Mouse (Mus musculus): Measurements from ENCODE around the gene Wdr18.

Wdr18 gene

GRCm38 (mm10) chr10:79945507-79946234, 14.3 kb upstream of the Wdr18 start:
- intact Hi-C loops (cut with DNase I): no loop called here

- intact Hi-C loops (cut with DNase I): no loop called here
These were observed 13.1 kb upstream of the Wdr18 start for GRCm38 (mm10) chr10:79946752-79947322.

DNA sequence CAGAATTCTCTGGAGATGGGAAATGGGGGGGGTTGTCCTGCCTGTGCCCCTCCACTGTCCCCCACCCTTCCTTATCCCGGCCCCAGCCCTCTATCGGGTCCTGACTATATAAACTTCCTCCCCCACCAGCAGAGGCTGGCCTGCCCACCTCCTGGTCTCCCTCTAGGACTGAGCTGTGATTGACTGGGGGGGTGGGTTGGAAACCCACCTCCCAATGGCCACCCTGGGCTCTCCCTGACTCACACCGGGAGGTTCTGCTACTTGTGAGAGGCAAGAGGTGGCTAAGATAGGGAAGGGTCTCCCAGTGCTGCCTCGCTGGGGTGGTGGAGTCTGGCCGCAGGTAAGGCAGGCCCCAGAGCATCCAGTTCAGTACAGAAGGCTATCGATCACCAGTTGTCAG, 12.4 kb upstream of the Wdr18 start:
- intact Hi-C loops (cut with DNase I): no loop called here

DNA sequence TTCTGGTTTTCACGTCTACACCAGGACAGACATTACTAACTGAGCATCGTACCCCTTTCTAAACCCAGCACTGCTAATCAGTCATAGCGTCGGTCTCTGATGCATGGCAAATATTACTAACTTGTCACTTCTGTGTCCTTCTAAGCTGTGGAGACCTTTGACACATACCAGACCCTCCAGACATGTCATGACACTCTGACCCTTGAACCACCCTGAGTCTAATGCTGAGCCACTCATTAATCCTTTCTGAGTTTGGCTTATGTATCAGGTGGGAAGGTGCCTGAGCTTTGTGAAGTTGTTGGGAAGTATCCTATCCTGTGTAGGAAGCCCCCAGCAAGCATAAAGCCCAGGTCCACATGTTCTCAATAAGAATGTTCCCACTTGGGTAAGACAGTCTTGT, 10.1 kb upstream of the Wdr18 start:
- intact Hi-C loops (cut with DNase I): no loop called here

- intact Hi-C loops (cut with DNase I): no loop called here
These were observed 9.3 kb upstream of the Wdr18 start for GRCm38 (mm10) chr10:79950661-79951060.

GRCm38 (mm10) chr10:79953946-79954345, 6.0 kb upstream of the Wdr18 start:
- intact Hi-C loops (cut with DNase I): loop anchor here (1.0 kb wide), 1 partner anchor 29 kb away; no protein-coding TSS in a partner anchor

GRCm38 (mm10) chr10:79955691-79956090, 4.3 kb upstream of the Wdr18 start:
- intact Hi-C loops (cut with DNase I): loop anchor here (5.0 kb wide), 2 partner anchors 63 to 123 kb away; partner anchors contain the start of gene Cfd

- intact Hi-C loops (cut with DNase I): loop anchor here (5.0 kb wide), 2 partner anchors 64 to 124 kb away; partner anchors contain the start of gene Cfd
These were observed 3.3 kb upstream of the Wdr18 start for GRCm38 (mm10) chr10:79956643-79957154.

GRCm38 (mm10) chr10:79958140-79958816, 1.7 kb upstream of the Wdr18 start:
- intact Hi-C loops (cut with DNase I): loop anchor here (1.0 to 5.0 kb wide), 3 partner anchors 33 to 126 kb away; partner anchors contain the start of gene Cfd

- intact Hi-C loops (cut with DNase I): loop anchor here (5.0 kb wide), 2 partner anchors 67 to 127 kb away; partner anchors contain the start of gene Cfd
These were observed 540 bp upstream of the Wdr18 start for GRCm38 (mm10) chr10:79959412-79959811.

DNA sequence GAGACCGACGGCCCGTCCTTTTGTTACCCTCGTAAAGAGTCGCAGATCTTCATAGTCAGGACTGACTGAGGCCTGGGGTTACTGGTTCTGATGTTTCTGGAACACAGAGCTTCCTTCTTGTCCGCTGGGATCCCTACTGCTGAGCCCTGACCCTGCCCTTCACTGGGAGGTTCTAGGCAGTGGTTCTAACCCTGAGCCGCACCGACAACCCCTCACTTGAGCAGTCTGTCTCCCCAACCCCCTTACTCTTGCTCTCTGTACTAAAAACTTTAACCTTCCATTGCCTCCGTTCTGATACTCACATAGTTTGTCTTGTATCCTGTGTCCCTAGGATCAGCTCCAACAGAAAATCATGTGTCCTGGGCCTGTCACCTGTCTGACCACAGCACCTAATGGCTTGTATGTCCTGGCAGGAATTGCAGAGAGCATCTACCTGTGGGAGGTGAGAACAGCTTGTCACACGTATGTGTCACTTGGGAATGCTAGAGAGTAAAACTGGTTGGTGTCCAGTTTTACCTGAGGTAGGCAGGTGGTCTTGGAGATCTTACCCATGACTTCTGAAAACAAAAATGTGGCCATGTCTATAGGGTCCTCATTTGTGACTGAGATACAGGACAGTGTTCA, 831 bp downstream of the Wdr18 start:
- intact Hi-C loops (cut with DNase I): loop anchor here (5.0 kb wide), 1 partner anchor 177 kb away; the partner anchor contains the start of gene Atp5d

GRCm38 (mm10) chr10:79964727-79965126, 4.8 kb downstream of the Wdr18 start:
- intact Hi-C loops (cut with DNase I): loop anchor here (5.0 kb wide), 1 partner anchor 173 kb away; the partner anchor contains the start of gene Atp5d

DNA sequence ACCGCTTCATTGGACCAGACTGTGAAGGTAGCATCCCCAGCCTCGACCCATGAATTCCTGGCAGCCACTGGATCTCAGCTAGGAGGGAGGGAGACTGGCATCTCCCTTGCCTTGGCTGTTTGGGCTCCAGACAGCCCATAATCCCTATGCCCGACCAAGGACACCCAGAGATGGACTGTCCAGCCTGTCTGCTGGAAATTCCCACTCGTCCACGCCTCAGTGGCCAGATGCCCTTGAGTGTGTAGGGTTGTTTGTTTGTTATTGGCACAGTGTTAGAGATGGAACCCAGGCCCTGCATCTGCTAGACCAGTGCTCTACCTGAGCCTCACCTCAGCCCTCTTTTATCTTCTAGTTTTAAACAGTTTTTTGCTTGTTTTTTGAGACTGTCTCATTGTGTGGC, 5.4 kb downstream of the Wdr18 start:
- intact Hi-C loops (cut with DNase I): no loop called here

GRCm38 (mm10) chr10:79966886-79967400, 7.0 kb downstream of the Wdr18 start:
- intact Hi-C loops (cut with DNase I): no loop called here

DNA sequence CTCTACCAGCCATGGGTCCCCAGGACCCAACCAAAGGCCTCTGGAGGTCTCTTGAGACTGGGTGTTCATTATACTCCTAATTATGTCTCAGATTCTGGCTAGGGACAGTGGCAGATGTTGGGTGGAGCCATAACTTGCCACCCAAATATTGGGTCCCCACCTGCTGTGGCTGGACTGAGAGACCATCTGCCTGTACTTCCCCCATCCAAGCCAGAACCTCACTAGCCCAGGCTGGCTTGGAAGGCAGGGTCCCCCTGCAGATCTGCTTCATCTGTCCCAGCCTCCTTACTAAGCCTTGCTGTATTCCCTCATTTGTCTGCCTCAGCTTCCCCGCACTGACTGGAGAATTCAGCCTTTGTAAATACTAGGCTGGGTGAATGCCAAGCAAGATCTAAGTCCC, 8.2 kb downstream of the Wdr18 start:
- intact Hi-C loops (cut with DNase I): no loop called here

- intact Hi-C loops (cut with DNase I): no loop called here
These were observed 9.2 kb downstream of the Wdr18 start for GRCm38 (mm10) chr10:79969124-79969568.

DNA sequence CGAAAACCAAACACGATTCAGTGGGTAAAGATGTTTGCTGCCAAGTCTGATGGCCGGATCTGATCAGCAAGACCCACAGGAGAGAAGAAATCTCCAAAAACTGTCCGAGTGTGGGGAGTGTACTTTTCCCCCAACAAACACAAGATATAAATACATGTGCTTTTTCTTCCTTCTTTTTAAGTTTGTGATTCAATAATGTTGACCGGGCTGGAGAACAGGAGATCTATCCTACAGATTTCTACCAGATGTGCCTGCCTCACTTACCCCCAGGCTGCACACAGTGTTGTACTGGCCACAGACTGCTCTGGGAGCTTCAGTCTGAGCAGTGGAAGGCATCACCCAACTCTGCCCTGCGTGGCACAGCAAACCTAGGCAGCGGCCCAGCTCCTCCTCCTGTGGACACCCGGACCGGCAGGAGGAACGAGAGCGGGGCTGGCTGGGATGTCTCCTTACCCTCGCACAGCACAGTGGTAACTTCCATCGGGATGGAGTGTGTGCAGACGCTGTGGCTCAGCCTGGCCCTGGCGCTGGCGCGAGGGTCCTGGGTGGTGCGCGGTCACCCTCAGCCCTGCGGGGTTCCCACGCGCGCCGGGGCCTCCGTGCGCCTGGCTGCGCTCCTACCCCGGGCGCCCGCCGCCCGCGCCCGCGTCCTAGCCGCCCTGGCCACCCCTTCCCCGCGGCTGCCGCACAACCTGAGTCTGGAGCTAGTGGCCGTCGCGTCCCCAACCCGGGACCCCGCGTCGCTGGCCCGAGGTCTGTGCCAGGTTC, 10.6 kb downstream of the Wdr18 start, which contains the start of gene Grin3b:
Gene Grin3b, plus strand, starts transcription at position 301 of the 768 bp plus-strand sequence.
- intact Hi-C loops (cut with DNase I): no loop called here

DNA sequence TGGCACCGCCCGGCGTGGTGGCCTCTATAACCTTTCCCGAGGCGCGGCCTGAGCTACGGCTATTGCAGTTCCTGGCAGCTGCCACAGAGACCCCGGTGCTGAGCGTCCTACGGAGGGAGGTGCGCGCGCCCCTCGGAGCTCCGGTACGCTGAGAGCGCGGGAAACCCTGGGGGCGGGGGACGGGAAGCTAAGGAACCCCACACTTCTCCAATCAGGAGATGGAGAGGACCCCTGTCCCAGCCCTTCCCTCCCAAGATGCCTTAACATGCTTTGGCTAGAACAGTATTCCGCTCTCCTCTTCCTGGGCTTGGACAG, 11.2 kb downstream of the Wdr18 start:
- intact Hi-C loops (cut with DNase I): no loop called here

DNA sequence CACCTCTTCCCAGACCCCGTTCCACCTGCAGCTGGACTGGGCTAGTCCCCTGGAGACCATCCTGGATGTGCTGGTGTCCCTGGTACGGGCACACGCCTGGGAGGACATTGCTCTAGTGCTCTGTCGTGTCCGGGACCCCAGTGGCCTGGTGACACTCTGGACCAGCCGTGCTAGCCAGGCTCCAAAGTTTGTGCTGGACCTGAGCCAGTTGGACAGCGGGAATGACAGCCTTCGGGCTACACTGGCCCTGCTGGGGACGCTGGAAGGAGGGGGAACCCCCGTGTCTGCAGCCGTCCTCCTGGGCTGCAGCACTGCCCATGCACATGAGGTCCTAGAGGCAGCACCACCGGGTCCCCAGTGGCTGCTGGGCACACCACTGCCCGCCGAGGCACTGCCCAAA, 12.9 kb downstream of the Wdr18 start:
- intact Hi-C loops (cut with DNase I): no loop called here

DNA sequence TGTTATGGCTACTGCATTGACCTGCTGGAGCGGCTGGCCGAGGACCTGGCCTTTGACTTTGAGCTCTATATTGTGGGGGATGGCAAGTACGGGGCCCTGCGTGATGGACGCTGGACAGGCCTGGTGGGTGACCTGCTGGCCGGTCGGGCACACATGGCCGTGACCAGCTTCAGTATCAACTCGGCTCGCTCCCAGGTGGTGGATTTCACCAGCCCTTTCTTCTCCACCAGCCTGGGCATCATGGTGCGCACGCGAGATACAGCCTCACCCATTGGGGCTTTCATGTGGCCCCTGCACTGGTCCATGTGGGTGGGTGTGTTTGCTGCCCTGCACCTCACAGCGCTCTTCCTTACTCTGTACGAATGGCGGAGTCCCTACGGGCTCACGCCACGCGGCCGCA, 14.1 kb downstream of the Wdr18 start:
- intact Hi-C loops (cut with DNase I): no loop called here

All from adrenal gland (tissue).